Mouse (Mus musculus) lung, embryonic 15.5 days (tissue): ENCODE data around the gene Ica1l. TPM values are rescaled to one million over a fixed set of nuclear protein-coding genes. Genes with fewer than 3 reads are reported as not detected.

Experiments
- ATAC-seq: fragments of 200-750 bp; cut with Nextera tagmentation; 2 replicates; pipeline ENCODE4 v1.8.0; 2017; ENCODE audit warnings: moderate number of reproducible peaks, borderline replicate concordance; ENCODE audit not compliant: low FRiP score, low TSS enrichment; ENCODE audit errors: extremely low read depth
- H3K27ac ChIP-seq: fragments of 300-500 bp; sonication (generic); 2 replicates; pipeline ENCODE4 v1.5.1; 2015; ENCODE audit warnings: moderate library complexity, mild to moderate bottlenecking, inconsistent platforms
- H3K27me3 ChIP-seq: fragments of 300-500 bp; sonication (generic); 2 replicates; pipeline ENCODE4 v1.6.1; 2015; ENCODE audit warnings: inconsistent platforms
- H3K36me3 ChIP-seq: fragments of 300-500 bp; sonication (generic); 2 replicates; pipeline ENCODE4 v1.6.1; 2015; ENCODE audit warnings: inconsistent platforms
- H3K4me1 ChIP-seq: fragments of 300-500 bp; sonication (generic); 2 replicates; pipeline ENCODE4 v1.6.1; 2015; ENCODE audit warnings: inconsistent platforms
- H3K4me2 ChIP-seq: fragments of 300-500 bp; sonication (generic); 2 replicates; pipeline ENCODE4 v1.6.1; 2015; ENCODE audit warnings: inconsistent platforms, mild to moderate bottlenecking, moderate library complexity
- H3K4me3 ChIP-seq: fragments of 300-500 bp; sonication (generic); 2 replicates; pipeline ENCODE4 v1.5.1; 2015; ENCODE audit warnings: mild to moderate bottlenecking, inconsistent platforms
- H3K9ac ChIP-seq: fragments of 300-500 bp; sonication (generic); 2 replicates; pipeline ENCODE4 v1.6.1; 2015; ENCODE audit warnings: inconsistent platforms
- H3K9me3 ChIP-seq: fragments of 300-500 bp; sonication (generic); 2 replicates; pipeline ENCODE4 v1.6.1; 2016; ENCODE audit warnings: inconsistent platforms
- WGBS: fragments of 180-500 bp; shearing (Covaris S2); methylation state at CpG from one replicate; pipeline ENCODE4 v1.1.7; 2015; 5-methylcytosine and 5-hydroxymethylcytosine counted together
- polyA plus RNA-seq: library from polyadenylated mRNA; unstranded; fragments of >200 nt; fragmentation: Nextera tagmentation; extraction: Ambion mirVana; gene quantifications from 2 replicates; pipeline ENCODE4 v1.2.1, GENCODE M21; 2015

The Ica1l gene
- polyA plus RNA-seq, 1 experiment from 2014 or later, result 0.46 TPM

DNA sequence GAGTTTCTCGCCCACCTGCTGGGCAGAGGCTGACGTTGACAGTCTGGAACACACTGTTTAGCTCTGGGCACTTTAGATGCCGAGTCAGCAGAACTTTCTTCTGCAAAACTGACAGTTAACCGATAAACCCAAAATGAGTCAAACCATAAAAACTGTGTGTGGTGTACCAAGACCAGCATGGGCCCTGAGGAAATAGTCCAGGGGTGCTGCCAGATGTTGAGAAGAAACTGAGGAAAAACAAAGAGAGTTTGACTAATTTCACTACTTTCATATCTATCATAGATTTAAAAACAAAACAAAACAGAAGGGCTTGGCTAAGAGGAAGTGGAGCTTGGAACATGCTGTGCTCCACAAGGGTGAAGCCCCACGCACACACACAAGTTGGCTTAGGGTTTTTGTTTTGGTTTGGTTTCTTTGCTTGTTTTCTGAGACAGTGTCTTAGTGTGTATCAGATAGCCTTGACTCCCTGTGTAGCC is 26.8 kb downstream of the Ica1l start:
- no peaks in the 10 kb centered on the region for H3K9me3 ChIP-seq
- H3K4me2 ChIP-seq, result no peak overlapping the region
- no peak for ATAC-seq
- no peak overlapping the region for H3K27ac ChIP-seq
- 68% methylated on average over 5 of the region's 5 CpGs for WGBS
- no peaks in the 10 kb centered on the region for H3K36me3 ChIP-seq
- no peaks in the 10 kb centered on the region for H3K4me1 ChIP-seq
- no peak overlapping the region for H3K9ac ChIP-seq
- H3K27me3 ChIP-seq, result no peaks in the 10 kb centered on the region
- H3K4me3 ChIP-seq, result no peak overlapping the region

DNA sequence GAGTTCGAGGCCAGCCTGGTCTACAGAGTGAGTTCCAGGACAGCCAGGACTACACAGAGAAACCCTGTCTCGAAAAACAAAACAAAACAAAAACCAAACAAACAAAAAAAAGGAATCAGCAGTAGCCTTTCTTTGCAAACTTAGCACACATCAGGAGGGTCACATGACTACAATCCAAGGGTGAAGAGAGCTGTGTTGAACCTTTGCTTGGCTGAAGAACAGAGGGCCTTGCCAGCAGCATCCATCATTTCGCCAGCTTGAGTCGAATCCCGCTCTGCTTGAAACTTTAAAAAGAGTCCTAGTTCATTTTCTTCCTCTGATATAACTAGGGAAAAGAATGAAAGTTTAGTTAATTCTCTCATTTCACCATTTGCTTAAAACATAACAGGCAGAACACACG is 27.5 kb downstream of the Ica1l start:
- no peaks in the 10 kb centered on the region for H3K4me1 ChIP-seq
- ATAC-seq, result no peak
- H3K27ac ChIP-seq, result no peak overlapping the region
- no peak overlapping the region for H3K4me3 ChIP-seq
- H3K27me3 ChIP-seq, result no peaks in the 10 kb centered on the region
- H3K9me3 ChIP-seq, result no peaks in the 10 kb centered on the region
- H3K36me3 ChIP-seq, result no peaks in the 10 kb centered on the region
- no peak overlapping the region for H3K4me2 ChIP-seq
- 77% methylated on average over 6 of the region's 6 CpGs for WGBS
- H3K9ac ChIP-seq, result no peak overlapping the region

DNA sequence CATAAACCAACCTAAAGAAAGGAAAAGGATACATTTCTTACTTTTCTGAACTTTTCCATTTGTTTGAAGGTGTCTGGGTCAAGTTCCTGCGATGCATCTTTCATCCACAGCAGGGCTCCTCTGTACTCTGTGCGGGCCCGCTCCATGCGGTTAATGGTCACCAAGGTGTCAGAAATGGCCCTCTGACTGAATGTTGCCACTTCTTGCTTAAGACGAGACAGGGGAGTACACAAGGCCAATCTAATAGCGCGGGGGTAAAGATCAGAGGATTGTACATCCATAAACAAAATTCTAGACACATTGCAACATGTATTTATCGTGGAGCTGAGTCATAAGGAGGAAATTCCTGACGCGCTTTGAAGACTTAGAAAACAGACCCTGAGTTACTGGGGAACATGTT is 29.2 kb downstream of the Ica1l start:
- no peak overlapping the region for H3K4me3 ChIP-seq
- no peak overlapping the region for H3K27ac ChIP-seq
- H3K9ac ChIP-seq, result no peak overlapping the region
- no peak overlapping the region for H3K4me2 ChIP-seq
- ATAC-seq, result no peak
- H3K27me3 ChIP-seq, result no peaks in the 10 kb centered on the region
- H3K36me3 ChIP-seq, result no peaks in the 10 kb centered on the region
- 83% methylated on average over 10 of the region's 10 CpGs for WGBS
- no peaks in the 10 kb centered on the region for H3K4me1 ChIP-seq
- H3K9me3 ChIP-seq, result no peaks in the 10 kb centered on the region

DNA sequence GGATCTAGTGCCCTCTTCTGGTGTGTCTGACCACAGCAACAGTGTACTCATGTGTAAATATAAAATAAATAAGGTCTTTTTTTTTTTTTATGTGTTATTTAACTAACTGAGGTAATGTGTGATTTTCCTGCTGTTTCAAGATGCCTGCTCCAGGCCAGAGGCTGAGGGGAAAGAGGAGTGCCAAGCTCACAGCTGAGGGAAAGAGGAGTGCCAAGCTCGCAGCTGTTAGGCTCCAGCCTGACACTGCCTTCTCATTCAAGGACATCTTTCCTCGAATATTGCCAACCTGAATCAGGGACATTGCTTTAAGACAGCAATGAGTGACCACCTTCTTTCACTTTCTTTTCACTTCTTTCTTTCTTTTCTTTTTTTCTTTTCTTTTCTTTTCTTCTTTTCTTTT is 34.2 kb downstream of the Ica1l start:
- no peak overlapping the region for H3K4me2 ChIP-seq
- no peak for ATAC-seq
- H3K27me3 ChIP-seq, result no peaks in the 10 kb centered on the region
- no peak overlapping the region for H3K4me3 ChIP-seq
- WGBS, result 69% methylated on average over 2 of the region's 2 CpGs
- H3K9ac ChIP-seq, result no peak overlapping the region
- no peaks in the 10 kb centered on the region for H3K4me1 ChIP-seq
- no peaks in the 10 kb centered on the region for H3K36me3 ChIP-seq
- H3K27ac ChIP-seq, result no peak overlapping the region
- no peaks in the 10 kb centered on the region for H3K9me3 ChIP-seq

DNA sequence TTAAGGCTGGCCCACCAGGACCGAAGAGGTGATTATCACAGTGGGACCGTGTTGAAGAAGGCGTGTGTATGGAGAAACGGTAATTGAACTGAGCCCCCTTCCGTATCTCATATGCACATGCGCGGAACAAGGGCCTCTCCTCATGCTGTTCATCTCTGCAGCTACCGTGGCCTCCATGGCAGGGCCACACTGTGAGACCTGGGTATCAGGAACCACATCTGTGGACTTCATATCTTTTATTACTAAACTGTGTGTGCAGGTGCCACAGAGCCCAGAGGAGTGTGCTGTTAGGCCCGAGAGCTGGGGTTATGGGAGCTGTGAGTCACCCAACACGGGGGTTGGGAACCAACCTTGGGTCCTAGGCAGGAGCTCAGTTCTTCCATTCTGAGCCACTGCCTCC is 35.6 kb downstream of the Ica1l start:
- H3K9ac ChIP-seq, result no peak overlapping the region
- no peaks in the 10 kb centered on the region for H3K27me3 ChIP-seq
- ATAC-seq, result no peak
- WGBS, result 88% methylated on average over 10 of the region's 10 CpGs
- H3K36me3 ChIP-seq, result no peaks in the 10 kb centered on the region
- no peaks in the 10 kb centered on the region for H3K4me1 ChIP-seq
- no peak overlapping the region for H3K4me3 ChIP-seq
- H3K9me3 ChIP-seq, result no peaks in the 10 kb centered on the region
- no peak overlapping the region for H3K27ac ChIP-seq
- H3K4me2 ChIP-seq, result no peak overlapping the region

DNA sequence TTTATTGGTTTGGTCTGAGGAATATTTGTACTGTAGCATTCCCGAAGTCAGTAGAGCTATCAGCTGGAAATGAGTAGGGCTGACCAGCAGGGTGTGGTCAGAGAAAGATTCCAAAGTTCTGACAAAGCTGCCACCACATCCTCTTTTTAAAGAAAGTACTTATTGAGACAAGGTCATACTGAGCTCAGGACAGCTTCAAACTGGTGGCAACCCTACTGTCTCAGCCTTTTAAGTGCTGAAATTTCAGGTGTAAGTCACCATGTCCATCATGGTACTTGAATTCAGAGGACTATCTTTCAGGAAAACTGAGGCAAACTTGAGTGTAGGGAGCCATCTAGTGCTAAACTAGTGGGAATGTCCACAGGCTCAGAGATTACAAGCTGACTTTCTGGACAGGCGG is 42.7 kb downstream of the Ica1l start:
- WGBS, result 34% methylated on average over 2 of the region's 2 CpGs

DNA sequence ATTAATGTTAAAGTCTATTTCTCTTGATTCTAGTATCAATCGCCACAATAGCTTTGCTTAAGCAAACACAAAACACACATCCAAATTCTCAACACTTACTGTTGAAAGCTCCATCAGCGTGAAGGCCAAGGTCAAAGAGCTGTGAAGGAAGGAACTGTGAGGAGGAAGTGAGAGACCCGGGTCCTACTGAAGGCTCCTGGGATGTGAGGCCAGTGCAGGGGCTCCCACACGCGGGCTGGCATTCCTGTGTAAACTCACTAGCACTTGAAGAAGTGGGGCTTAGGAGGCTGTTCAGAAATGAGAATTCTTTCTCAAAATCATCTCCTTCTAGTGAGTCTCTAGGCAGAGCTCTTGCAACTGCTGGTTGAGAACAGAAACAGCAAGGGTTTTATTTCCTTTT is 45.6 kb downstream of the Ica1l start:
- Histone ChIP-seq H3K9ac (no peak overlapping the region), H3K4me1 (no peaks in the 10 kb centered on the region), H3K4me2 (no peak overlapping the region), H3K36me3 (no peaks in the 10 kb centered on the region), H3K4me3 (no peak overlapping the region), H3K27ac (no peak overlapping the region), H3K27me3 (no peaks in the 10 kb centered on the region), H3K9me3 (no peaks in the 10 kb centered on the region)
- ATAC-seq, result no peak
- 24% methylated on average over 5 of the region's 5 CpGs for WGBS

More for the DNA sequence above, 42.7 kb downstream of the Ica1l start:
- Histone ChIP-seq H3K27ac (no peak overlapping the region), H3K9me3 (no peaks in the 10 kb centered on the region), H3K27me3 (no peaks in the 10 kb centered on the region), H3K4me3 (no peak overlapping the region), H3K4me1 (no peaks in the 10 kb centered on the region), H3K9ac (no peak overlapping the region), H3K36me3 (no peaks in the 10 kb centered on the region), H3K4me2 (no peak overlapping the region)
- no peak for ATAC-seq

DNA sequence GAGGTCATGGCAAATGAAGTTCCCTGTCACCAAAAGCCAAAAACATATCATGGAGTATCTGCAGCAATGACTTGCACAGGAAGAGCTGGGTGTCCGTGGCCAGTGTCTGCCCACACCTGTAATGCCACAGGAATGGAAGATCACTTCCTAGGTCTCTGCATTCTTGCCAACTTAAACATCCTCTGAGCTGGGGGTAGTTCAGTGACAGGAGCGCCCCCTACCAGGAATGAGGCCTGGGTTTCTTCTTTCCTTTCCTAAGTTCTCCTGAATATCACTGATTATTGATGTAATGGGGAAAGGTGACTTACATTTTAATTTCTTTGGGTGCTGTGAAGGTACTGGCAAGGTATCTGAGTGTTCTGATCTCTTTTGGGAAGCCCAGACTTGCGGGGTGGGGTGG is 47.3 kb downstream of the Ica1l start:
- Histone ChIP-seq H3K4me3 (no peak overlapping the region), H3K27ac (no peak overlapping the region), H3K9me3 (no peaks in the 10 kb centered on the region), H3K4me1 (no peaks in the 10 kb centered on the region), H3K27me3 (no peaks in the 10 kb centered on the region), H3K4me2 (no peak overlapping the region), H3K36me3 (no peaks in the 10 kb centered on the region), H3K9ac (no peak overlapping the region)
- no peak for ATAC-seq
- 45% methylated on average over 3 of the region's 3 CpGs for WGBS

DNA sequence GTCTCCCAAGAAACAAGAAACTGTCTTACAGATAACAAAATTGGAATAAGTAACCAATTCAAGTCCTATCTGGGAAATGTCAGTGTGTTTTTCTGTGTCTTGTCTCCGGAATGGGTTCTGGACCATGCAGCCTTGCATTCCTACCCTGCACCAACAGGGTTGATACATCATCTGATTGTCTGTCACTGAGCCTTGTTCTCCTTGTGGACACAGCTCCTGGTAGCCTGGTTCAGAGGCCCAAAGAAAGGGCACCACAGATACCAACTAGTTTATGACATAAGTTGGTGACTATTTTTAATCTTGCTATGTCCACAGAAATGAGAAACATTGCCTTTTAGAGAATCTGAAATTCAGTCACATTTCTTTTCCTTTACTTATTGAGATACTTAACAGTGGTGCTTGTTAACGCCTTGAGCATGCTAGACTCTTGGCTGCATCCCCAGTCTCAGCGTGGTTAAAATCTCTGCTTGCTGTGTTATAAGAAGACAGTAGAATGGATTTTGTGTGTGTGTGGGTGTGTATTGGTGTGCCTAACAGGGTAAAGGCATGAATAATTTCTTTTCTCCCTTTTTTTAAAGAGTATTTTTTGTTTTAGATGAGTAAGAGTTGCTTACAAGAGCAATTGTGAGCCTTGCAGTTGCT is 55.5 kb downstream of the Ica1l start:
- Histone ChIP-seq H3K9ac (no peak overlapping the region), H3K9me3 (no peaks in the 10 kb centered on the region), H3K36me3 (peaks cover 27% of the 10 kb centered on the region), H3K4me3 (no peak overlapping the region), H3K27me3 (no peaks in the 10 kb centered on the region), H3K27ac (no peak overlapping the region), H3K4me2 (no peak overlapping the region), H3K4me1 (no peaks in the 10 kb centered on the region)
- ATAC-seq, result no peak
- WGBS, result 87% methylated on average over 3 of the region's 3 CpGs

DNA sequence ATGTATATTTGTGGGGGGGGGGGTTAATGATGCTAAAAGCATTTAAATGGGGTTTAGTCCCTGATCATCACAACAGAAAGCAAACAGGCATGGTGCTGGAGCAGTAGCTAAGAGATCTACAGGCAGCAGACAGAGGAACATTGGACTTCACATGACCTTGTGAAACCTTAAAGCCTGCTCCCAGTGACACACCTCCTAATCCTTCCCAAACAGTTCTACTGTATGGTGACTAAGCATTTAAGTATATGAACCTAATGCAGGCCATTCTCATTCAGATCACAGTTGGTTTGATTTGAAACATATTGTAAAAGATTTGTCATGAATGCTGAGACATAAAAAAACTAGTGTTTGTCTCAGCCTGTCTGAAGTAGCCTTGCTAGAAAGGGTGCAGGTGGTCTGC is 56.4 kb downstream of the Ica1l start:
- peaks cover 36% of the 10 kb centered on the region for H3K36me3 ChIP-seq
- no peaks in the 10 kb centered on the region for H3K27me3 ChIP-seq
- no peak overlapping the region for H3K9ac ChIP-seq
- H3K27ac ChIP-seq, result no peak overlapping the region
- no peak for ATAC-seq
- no peaks in the 10 kb centered on the region for H3K4me1 ChIP-seq
- H3K9me3 ChIP-seq, result no peaks in the 10 kb centered on the region
- H3K4me3 ChIP-seq, result no peak overlapping the region
- H3K4me2 ChIP-seq, result no peak overlapping the region

DNA sequence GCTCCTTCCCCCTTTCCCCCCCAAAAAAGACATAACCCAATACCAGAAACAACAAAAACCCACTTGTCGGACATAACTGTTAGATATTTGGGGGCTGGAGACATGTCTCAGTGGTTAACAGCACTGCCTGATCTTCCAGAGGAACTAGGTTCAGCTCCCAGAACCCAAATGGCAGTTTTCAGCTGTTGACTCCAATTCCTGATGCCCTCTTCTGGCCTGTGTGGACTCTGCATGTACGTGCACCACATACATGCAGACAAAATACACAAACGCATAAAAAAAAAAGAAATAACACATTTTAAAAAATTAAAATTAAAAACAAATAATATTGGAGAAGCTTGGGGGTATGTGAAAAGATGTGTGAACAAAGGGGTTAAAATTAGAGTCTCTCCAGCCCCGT is 75.7 kb downstream of the Ica1l start:
- no peak for ATAC-seq
- 0 out of 2 replicates have a peak, but pooled peaks cover 3% of the 10 kb centered on the region for H3K4me1 ChIP-seq
- H3K27ac ChIP-seq, result no peak overlapping the region
- peaks cover 19% of the 10 kb centered on the region for H3K36me3 ChIP-seq
- WGBS, result 83% methylated on average over 4 of the region's 4 CpGs
- H3K9me3 ChIP-seq, result no peaks in the 10 kb centered on the region
- H3K9ac ChIP-seq, result no peak overlapping the region
- no peak overlapping the region for H3K4me3 ChIP-seq
- H3K27me3 ChIP-seq, result no peaks in the 10 kb centered on the region
- no peak overlapping the region for H3K4me2 ChIP-seq

DNA sequence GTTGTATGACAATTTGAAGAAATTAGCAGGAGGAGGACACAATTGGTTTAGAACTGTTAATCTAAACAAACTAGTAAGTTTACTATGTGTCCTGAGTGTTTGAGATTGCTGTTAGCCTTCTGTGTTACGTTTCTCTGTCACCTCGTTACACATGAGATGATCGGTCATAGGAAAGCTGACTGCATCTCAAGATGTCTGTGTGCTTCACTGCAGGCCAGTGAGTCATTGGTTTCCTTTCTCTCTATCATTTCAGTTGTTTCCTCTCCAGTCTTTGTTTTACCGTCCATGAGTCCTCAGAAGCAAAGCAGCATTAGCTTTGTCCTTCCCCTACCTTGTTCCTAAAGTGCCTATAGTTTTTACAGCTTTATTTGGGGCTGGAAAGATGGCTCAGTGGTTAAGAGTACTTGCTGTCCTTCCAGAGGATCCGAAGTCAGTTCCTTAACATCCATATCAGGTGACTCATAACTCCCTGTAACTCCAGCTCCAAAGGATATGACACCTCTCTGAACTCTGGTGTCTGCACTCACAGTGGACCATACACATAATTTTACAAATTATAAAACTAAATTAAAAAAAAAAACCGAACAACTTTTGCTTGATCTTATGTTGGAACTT is 76.7 kb downstream of the Ica1l start:
- Histone ChIP-seq H3K4me2 (no peak overlapping the region), H3K36me3 (peaks cover 20% of the 10 kb centered on the region; the same call in 1 of the 2 replicates), H3K27me3 (no peaks in the 10 kb centered on the region), H3K27ac (no peak overlapping the region), H3K9me3 (no peaks in the 10 kb centered on the region), H3K4me1 (0 out of 2 replicates have a peak, but pooled peaks cover 3% of the 10 kb centered on the region), H3K9ac (no peak overlapping the region), H3K4me3 (no peak overlapping the region)
- WGBS, result 60% methylated on average over 6 of the region's 6 CpGs
- no peak for ATAC-seq
